Mouse (Mus musculus): Measurements from ENCODE around the gene Fry. TPM values are rescaled to one million over a fixed set of nuclear protein-coding genes. Genes with fewer than 3 reads are reported as not detected.

The Fry gene
- total and polyA plus RNA-seq, 3 experiments: 1.9 to 2.3 TPM; not detected in 1

DNA sequence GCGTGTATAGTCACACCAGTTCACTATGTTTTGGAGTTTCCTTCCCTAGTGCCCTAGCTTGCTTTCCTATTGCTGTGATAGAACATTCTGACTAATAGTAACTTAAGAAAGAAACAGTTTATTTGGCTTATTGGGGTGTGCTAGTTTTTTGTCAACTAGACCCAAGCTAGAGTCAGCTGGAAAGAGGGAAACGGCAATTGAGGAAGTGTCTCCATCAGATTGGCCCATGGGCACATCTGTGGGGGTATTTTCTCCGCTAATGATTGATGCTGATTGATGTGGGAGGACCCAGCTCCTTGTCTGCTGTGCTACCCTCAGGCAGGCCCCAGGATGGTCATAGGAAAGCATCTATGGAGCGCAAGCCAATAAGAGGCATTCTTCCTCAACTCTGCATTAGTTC, 3.6 kb downstream of the Fry start:
- Histone ChIP-seq H3K36me3 (ENCODE audit: control insufficient read depth in 1 of 2, insufficient read depth in 2 of 2, low read length in 2 of 2) (peaks cover 0 to 4% of the 10 kb centered on the region in 2 experiments; a peak in 2 of 4 replicates), H3K9ac (ENCODE audit: control insufficient read depth, low read depth, low read length, poor library complexity, severe bottlenecking) (no peak overlapping the region), H3K4me3 (ENCODE audit: control insufficient read depth in 1 of 2, insufficient read depth in 1 of 2, low read depth in 2 of 2, low read length in 2 of 2) (no peak overlapping the region), H3K27ac (ENCODE audit: control insufficient read depth, low read depth, low read length) (no peak overlapping the region), H3K9me3 (replicated peaks; ENCODE audit: insufficient read depth, low read length) (no peaks in the 10 kb centered on the region), H3K27me3 (ENCODE audit: control insufficient read depth in 1 of 2, insufficient read depth in 2 of 2, low read length in 2 of 2) (no peaks in the 10 kb centered on the region), H3K4me1 (ENCODE audit: control insufficient read depth in 1 of 2, insufficient read depth in 2 of 2, low read length in 2 of 2) (peaks cover 2 to 9% of the 10 kb centered on the region in 2 experiments; a peak in 3 of 4 replicates), H3K79me2 (ENCODE audit: control insufficient read depth, insufficient read depth, low read length, poor library complexity) (no peaks in the 10 kb centered on the region)
- DNase-seq (ENCODE audit: low read depth, low spot score): peak; percentile 52
- TF ChIP-seq ETS1 (IDR thresholded peaks at IDR 0.05; ENCODE audit: low read depth, low read length): peak; percentile 64
- 0 out of 2 replicates have a peak, but pooled peaks have one; percentile 8 for TF ChIP-seq RCOR1 (IDR thresholded peaks at IDR 0.05; ENCODE audit: low read depth, low read length)
- no peak for TF ChIP-seq JUND (IDR thresholded peaks at IDR 0.05; ENCODE audit: low read depth, low read length)

DNA sequence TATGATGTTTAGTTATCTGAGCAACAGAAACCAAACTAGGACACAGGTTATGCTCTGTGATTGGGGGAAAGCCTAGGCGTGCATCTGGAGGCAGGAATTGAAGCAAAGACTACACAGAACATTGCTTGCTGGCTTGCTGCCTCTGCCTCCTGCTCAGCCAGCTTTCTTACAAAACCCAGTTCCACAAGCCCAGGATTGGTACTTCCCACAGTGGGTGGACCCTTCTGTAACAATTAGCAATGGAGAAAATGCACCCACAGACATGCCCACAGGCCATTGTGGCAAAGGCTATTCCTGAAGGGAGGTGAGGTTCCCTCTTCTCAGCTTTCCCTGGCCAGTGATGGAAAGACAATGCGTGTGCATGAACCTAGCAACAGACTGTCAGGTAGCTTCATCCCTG, 4.1 kb downstream of the Fry start:
- Histone ChIP-seq H3K36me3 (ENCODE audit: control insufficient read depth in 1 of 2, insufficient read depth in 2 of 2, low read length in 2 of 2) (peaks cover 0 to 4% of the 10 kb centered on the region in 2 experiments; a peak in 2 of 4 replicates), H3K4me3 (ENCODE audit: control insufficient read depth in 1 of 2, insufficient read depth in 1 of 2, low read depth in 2 of 2, low read length in 2 of 2) (no peak overlapping the region), H3K9ac (ENCODE audit: control insufficient read depth, low read depth, low read length, poor library complexity, severe bottlenecking) (no peak overlapping the region), H3K9me3 (replicated peaks; ENCODE audit: insufficient read depth, low read length) (no peaks in the 10 kb centered on the region), H3K79me2 (ENCODE audit: control insufficient read depth, insufficient read depth, low read length, poor library complexity) (no peaks in the 10 kb centered on the region), H3K27me3 (ENCODE audit: control insufficient read depth in 1 of 2, insufficient read depth in 2 of 2, low read length in 2 of 2) (no peaks in the 10 kb centered on the region), H3K27ac (ENCODE audit: control insufficient read depth, low read depth, low read length) (no peak overlapping the region), H3K4me1 (ENCODE audit: control insufficient read depth in 1 of 2, insufficient read depth in 2 of 2, low read length in 2 of 2) (peaks cover 2 to 9% of the 10 kb centered on the region in 2 experiments; a peak in 3 of 4 replicates)
- DNase-seq (ENCODE audit: low read depth, low spot score): no peak
- no peak for TF ChIP-seq E2F4 (IDR thresholded peaks at IDR 0.05; ENCODE audit: borderline replicate concordance, low read depth, low read length)
- no peak for TF ChIP-seq CHD2 (IDR thresholded peaks at IDR 0.05; ENCODE audit: low read length)
- no peak for TF ChIP-seq ZC3H11A (IDR thresholded peaks at IDR 0.05; ENCODE audit: low read depth, low read length)
- no peak for TF ChIP-seq JUND (IDR thresholded peaks at IDR 0.05; ENCODE audit: low read depth, low read length)
- no peak for TF ChIP-seq ZMIZ1 (IDR thresholded peaks at IDR 0.05; ENCODE audit: low read depth, low read length)
- TF ChIP-seq MAFK (IDR thresholded peaks at IDR 0.05; ENCODE audit: borderline replicate concordance, low read depth, low read length): no peak

DNA sequence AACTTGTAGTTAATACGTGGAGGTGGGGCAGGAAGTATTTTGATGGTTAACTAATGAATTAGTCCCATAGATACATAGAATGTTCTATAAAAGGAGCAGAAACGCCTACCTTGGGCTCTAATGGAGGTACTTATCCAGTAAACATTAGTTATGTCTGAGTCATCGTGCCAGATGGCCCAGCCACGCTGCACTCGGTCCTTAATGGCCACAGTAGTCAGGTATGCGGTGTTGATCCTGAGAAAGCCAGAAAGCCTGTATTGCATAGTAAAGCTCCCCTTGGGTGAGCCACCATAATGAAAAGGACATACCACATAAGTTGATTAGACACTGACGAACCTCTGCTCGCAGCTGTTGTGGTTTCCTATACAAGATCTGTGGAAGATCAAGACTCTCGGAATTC, 7.5 kb downstream of the Fry start:
- no peaks in the 10 kb centered on the region for H3K9me3 ChIP-seq (replicated peaks; ENCODE audit: insufficient read depth, low read length)

More for the DNA sequence above, 7.5 kb downstream of the Fry start:
- no peak for TF ChIP-seq USF1 (IDR thresholded peaks at IDR 0.05; ENCODE audit: low read depth, low read length)
- no peak for TF ChIP-seq GATA1 (IDR thresholded peaks at IDR 0.05; ENCODE audit: low read depth, low read length)
- no peak for TF ChIP-seq KAT2A (conservative IDR thresholded peaks at IDR 0.05; ENCODE audit: low read depth, low read length)
- no peak for TF ChIP-seq ZMIZ1 (IDR thresholded peaks at IDR 0.05; ENCODE audit: low read depth, low read length)
- TF ChIP-seq RAD21 (IDR thresholded peaks at IDR 0.05; ENCODE audit: low read depth, low read length): no peak
- TF ChIP-seq MAX (IDR thresholded peaks at IDR 0.05; ENCODE audit: low read length): no peak
- TF ChIP-seq POLR2AphosphoS2 (IDR thresholded peaks at IDR 0.05; ENCODE audit: low read length): no peak
- TF ChIP-seq BHLHE40 (IDR thresholded peaks at IDR 0.05; ENCODE audit: borderline replicate concordance, low read depth, low read length): no peak
- no peak for TF ChIP-seq TCF12 (IDR thresholded peaks at IDR 0.05; ENCODE audit: low read depth, low read length)
- TF ChIP-seq NELFE (IDR thresholded peaks at IDR 0.05; ENCODE audit: low read depth, low read length): no peak
- no peak for TF ChIP-seq E2F4 (IDR thresholded peaks at IDR 0.05; ENCODE audit: borderline replicate concordance, low read depth, low read length)
- no peak for TF ChIP-seq SIN3A (IDR thresholded peaks at IDR 0.05; ENCODE audit: low read length)
- no peak for TF ChIP-seq TBP (IDR thresholded peaks at IDR 0.05; ENCODE audit: low read depth, low read length)
- Histone ChIP-seq H3K4me3 (ENCODE audit: control insufficient read depth in 1 of 2, insufficient read depth in 1 of 2, low read depth in 2 of 2, low read length in 2 of 2) (no peak overlapping the region), H3K4me1 (ENCODE audit: control insufficient read depth in 1 of 2, insufficient read depth in 2 of 2, low read length in 2 of 2) (no peaks in the 10 kb centered on the region; a peak in 1 of 4 replicates), H3K9ac (ENCODE audit: control insufficient read depth, low read depth, low read length, poor library complexity, severe bottlenecking) (no peak overlapping the region), H3K27ac (ENCODE audit: control insufficient read depth, low read depth, low read length) (no peak overlapping the region), H3K27me3 (ENCODE audit: control insufficient read depth in 1 of 2, insufficient read depth in 2 of 2, low read length in 2 of 2) (no peaks in the 10 kb centered on the region), H3K36me3 (ENCODE audit: control insufficient read depth in 1 of 2, insufficient read depth in 2 of 2, low read length in 2 of 2) (no peaks in the 10 kb centered on the region), H3K79me2 (ENCODE audit: control insufficient read depth, insufficient read depth, low read length, poor library complexity) (no peaks in the 10 kb centered on the region)
- DNase-seq (ENCODE audit: low read depth, low spot score): no peak
